ENCODE assay signal across 11 mouse cellular contexts in genomic region chrX:48365836-48366577, GRCm38 (mm10). TPM values are rescaled to one million over a fixed set of nuclear protein-coding genes. Genes with fewer than 3 reads are reported as not detected.
DNase-seq lines count a peak whose midpoint lies in the region; ATAC-seq lines count a peak whose summit lies in the region.
"Had no signal": no experiment of that assay in that cellular context is flagged by ENCODE, and none has a peak within 500 bp of the region (broad histone marks: within the 10 kb centered on the region; RNA-seq: fewer than 3 reads in every experiment).

No protein-coding gene starts in this region.

- no peaks in the 10 kb centered on the region for H3K9me3 ChIP-seq in hindbrain, embryonic 11.5 days (ENCODE audit: control insufficient read depth, low read length)
- H3K9me3 ChIP-seq in hindbrain, embryonic 14.5 days (ENCODE audit: control insufficient read depth, low read length) = no peaks in the 10 kb centered on the region
- no peaks in the 10 kb centered on the region for H3K9me3 ChIP-seq in midbrain, embryonic 13.5 days
- no peaks in the 10 kb centered on the region for H3K9me3 ChIP-seq in midbrain, embryonic 16.5 days (replicated peaks; ENCODE audit: control insufficient read depth, low read length, poor library complexity, severe bottlenecking)
- no peaks in the 10 kb centered on the region for H3K9me3 ChIP-seq in hindbrain, embryonic 12.5 days (replicated peaks)
- H3K9me3 ChIP-seq in neural tube, embryonic 14.5 days (ENCODE audit: control insufficient read depth, low read length) = no peaks in the 10 kb centered on the region
- H3K9me3 ChIP-seq: liver, embryonic 13.5 days had no signal

- 45% methylated on average over 15 of the region's 15 CpGs for WGBS in hindbrain, embryonic 11.5 days
- 34% methylated on average over 15 of the region's 15 CpGs for WGBS in hindbrain, embryonic 14.5 days
- WGBS in midbrain, embryonic 13.5 days = 47% methylated on average over 15 of the region's 15 CpGs
- 46% methylated on average over 15 of the region's 15 CpGs for WGBS in midbrain, embryonic 16.5 days
- 43% methylated on average over 15 of the region's 15 CpGs for WGBS in hindbrain, embryonic 12.5 days
- 31% methylated on average over 15 of the region's 15 CpGs for WGBS in neural tube, embryonic 14.5 days

- DNase-seq in hindbrain, embryonic 11.5 days (ENCODE audit: low spot score) = peak; percentile 20
- no peak for DNase-seq in hindbrain, embryonic 14.5 days (ENCODE audit: low spot score)
- no peak for DNase-seq in frontal cortex, postnatal 25 days (ENCODE audit: low spot score in 2 of 2)
- DNase-seq: heart, adult 2 months; liver, embryonic 13.5 days had no signal

- ATAC-seq in hindbrain, embryonic 11.5 days (ENCODE audit: low FRiP score) = no peak
- no peak for ATAC-seq in hindbrain, embryonic 14.5 days (ENCODE audit: low FRiP score)
- ATAC-seq in midbrain, embryonic 13.5 days = 0 out of 2 replicates have a peak, but pooled peaks have one; percentile 37
- no peak for ATAC-seq in midbrain, embryonic 16.5 days
- ATAC-seq in hindbrain, embryonic 12.5 days (ENCODE audit: low FRiP score) = peak; percentile 29; the same call in 1 of the 2 replicates
- peak; percentile 46; the same call in 1 of the 2 replicates for ATAC-seq in neural tube, embryonic 14.5 days (ENCODE audit: low read depth)
- ATAC-seq: activated CD4-positive, CD25-positive, alpha-beta regulatory T cell, adult 4 months; inflammation-experienced regulatory T-cells, adult 6 months had no signal

- no peak overlapping the region for H3K4me3 ChIP-seq in hindbrain, embryonic 11.5 days (ENCODE audit: low read depth, low read length)
- H3K4me3 ChIP-seq in hindbrain, embryonic 14.5 days (replicated peaks; ENCODE audit: low read length) = no peak overlapping the region
- H3K4me3 ChIP-seq in midbrain, embryonic 13.5 days (replicated peaks) = no peak overlapping the region
- no peak overlapping the region for H3K4me3 ChIP-seq in midbrain, embryonic 16.5 days (ENCODE audit: low read depth, low read length)
- no peak overlapping the region for H3K4me3 ChIP-seq in hindbrain, embryonic 12.5 days
- no peak overlapping the region for H3K4me3 ChIP-seq in neural tube, embryonic 14.5 days (ENCODE audit: low read depth, low read length)
- H3K4me3 ChIP-seq: heart, adult 2 months; liver, embryonic 13.5 days had no signal

- H3K27me3 ChIP-seq in hindbrain, embryonic 11.5 days (ENCODE audit: control insufficient read depth, insufficient read depth, low read length) = no peaks in the 10 kb centered on the region
- H3K27me3 ChIP-seq in hindbrain, embryonic 14.5 days (ENCODE audit: control insufficient read depth, insufficient read depth, low read length) = no peaks in the 10 kb centered on the region
- H3K27me3 ChIP-seq in midbrain, embryonic 13.5 days = no peaks in the 10 kb centered on the region
- no peaks in the 10 kb centered on the region for H3K27me3 ChIP-seq in midbrain, embryonic 16.5 days (ENCODE audit: control insufficient read depth, insufficient read depth, low read depth, low read length)
- no peaks in the 10 kb centered on the region for H3K27me3 ChIP-seq in hindbrain, embryonic 12.5 days
- H3K27me3 ChIP-seq in neural tube, embryonic 14.5 days (ENCODE audit: control insufficient read depth, insufficient read depth, low read length) = no peaks in the 10 kb centered on the region
- H3K27me3 ChIP-seq: liver, embryonic 13.5 days had no signal

- H3K9ac ChIP-seq in hindbrain, embryonic 11.5 days (ENCODE audit: low read depth, low read length) = no peak overlapping the region
- H3K9ac ChIP-seq in hindbrain, embryonic 14.5 days = no peak overlapping the region
- no peak overlapping the region for H3K9ac ChIP-seq in midbrain, embryonic 13.5 days (replicated peaks)
- no peak overlapping the region for H3K9ac ChIP-seq in midbrain, embryonic 16.5 days (ENCODE audit: low read depth, low read length)
- H3K9ac ChIP-seq in hindbrain, embryonic 12.5 days = no peak overlapping the region
- no peak overlapping the region for H3K9ac ChIP-seq in neural tube, embryonic 14.5 days (replicated peaks; ENCODE audit: low read depth, low read length)
- H3K9ac ChIP-seq: liver, embryonic 13.5 days had no signal

- H3K4me2 ChIP-seq in hindbrain, embryonic 11.5 days (replicated peaks; ENCODE audit: low read depth, low read length) = no peak overlapping the region
- H3K4me2 ChIP-seq in hindbrain, embryonic 14.5 days (replicated peaks) = no peak overlapping the region
- H3K4me2 ChIP-seq in midbrain, embryonic 13.5 days (replicated peaks) = no peak overlapping the region
- no peak overlapping the region for H3K4me2 ChIP-seq in midbrain, embryonic 16.5 days (ENCODE audit: low read length)
- H3K4me2 ChIP-seq in hindbrain, embryonic 12.5 days (replicated peaks) = 0 out of 2 replicates have a peak overlapping the region, but pooled peaks have one; percentile 4
- no peak overlapping the region for H3K4me2 ChIP-seq in neural tube, embryonic 14.5 days (ENCODE audit: low read depth, low read length)
- H3K4me2 ChIP-seq: liver, embryonic 13.5 days had no signal

- H3K27ac ChIP-seq in hindbrain, embryonic 11.5 days (ENCODE audit: low read depth, low read length) = no peak overlapping the region
- no peak overlapping the region for H3K27ac ChIP-seq in hindbrain, embryonic 14.5 days
- H3K27ac ChIP-seq in midbrain, embryonic 13.5 days = no peak overlapping the region
- H3K27ac ChIP-seq in midbrain, embryonic 16.5 days (ENCODE audit: low read length) = no peak overlapping the region
- H3K27ac ChIP-seq in hindbrain, embryonic 12.5 days = 0 out of 2 replicates have a peak overlapping the region, but pooled peaks have one; percentile 12
- no peak overlapping the region for H3K27ac ChIP-seq in neural tube, embryonic 14.5 days (ENCODE audit: low read depth, low read length)
- H3K27ac ChIP-seq: heart, adult 2 months; liver, embryonic 13.5 days had no signal

- H3K36me3 ChIP-seq in hindbrain, embryonic 11.5 days (ENCODE audit: control insufficient read depth, insufficient read depth, low read length) = no peaks in the 10 kb centered on the region; the same call in 1 of the 2 replicates
- peaks cover 18% of the 10 kb centered on the region for H3K36me3 ChIP-seq in hindbrain, embryonic 14.5 days (replicated peaks; ENCODE audit: control insufficient read depth, insufficient read depth)
- H3K36me3 ChIP-seq in midbrain, embryonic 13.5 days = peaks cover 41% of the 10 kb centered on the region
- peaks cover 15% of the 10 kb centered on the region for H3K36me3 ChIP-seq in midbrain, embryonic 16.5 days (ENCODE audit: control insufficient read depth, insufficient read depth, low read length)
- peaks cover 39% of the 10 kb centered on the region for H3K36me3 ChIP-seq in hindbrain, embryonic 12.5 days
- no peaks in the 10 kb centered on the region for H3K36me3 ChIP-seq in neural tube, embryonic 14.5 days (ENCODE audit: control insufficient read depth, insufficient read depth, low read length)

- H3K4me1 ChIP-seq in hindbrain, embryonic 11.5 days (replicated peaks; ENCODE audit: control insufficient read depth, insufficient read depth, low read length) = no peaks in the 10 kb centered on the region
- no peaks in the 10 kb centered on the region for H3K4me1 ChIP-seq in hindbrain, embryonic 14.5 days (replicated peaks; ENCODE audit: control insufficient read depth, insufficient read depth, low read length)
- H3K4me1 ChIP-seq in midbrain, embryonic 13.5 days (replicated peaks) = peaks cover 13% of the 10 kb centered on the region; the same call in 1 of the 2 replicates
- H3K4me1 ChIP-seq in midbrain, embryonic 16.5 days (ENCODE audit: control insufficient read depth, insufficient read depth, low read length) = no peaks in the 10 kb centered on the region
- H3K4me1 ChIP-seq in hindbrain, embryonic 12.5 days = peaks cover 11% of the 10 kb centered on the region
- H3K4me1 ChIP-seq in neural tube, embryonic 14.5 days (ENCODE audit: control insufficient read depth, insufficient read depth, low read length) = no peaks in the 10 kb centered on the region; the same call in 1 of the 2 replicates
- H3K4me1 ChIP-seq: liver, embryonic 13.5 days had no signal

RNA-seq across cellular contexts. Expression of gene Bcorl1, which starts 24.8 kb away (rescaled TPM):
- polyA plus RNA-seq in hindbrain, embryonic 11.5 days (2014; fragmentation: Nextera tagmentation; extraction: Ambion mirVana) = 5.6 and 8.2 TPM in 2 replicates
- polyA plus RNA-seq in hindbrain, embryonic 14.5 days (2014; fragmentation: Nextera tagmentation; extraction: Ambion mirVana) = 6.9 and 8.1 TPM in 2 replicates
- polyA plus RNA-seq in midbrain, embryonic 13.5 days (2015; fragmentation: Nextera tagmentation; extraction: Ambion mirVana) = 6.6 TPM in 2 replicates
- polyA plus RNA-seq in midbrain, embryonic 16.5 days (2015; fragmentation: Nextera tagmentation; extraction: Ambion mirVana) = 6.7 and 8.6 TPM in 2 replicates
- 8.0 and 9.5 TPM in 2 replicates for polyA plus RNA-seq in hindbrain, embryonic 12.5 days (2016; fragmentation: Nextera tagmentation; extraction: Ambion mirVana)
- polyA plus RNA-seq in neural tube, embryonic 14.5 days (2014; fragmentation: Nextera tagmentation; extraction: Ambion mirVana) = 6.4 and 6.9 TPM in 2 replicates

Comparison
In these comparisons a context has a peak if more than half of its experiments do, and no peak if none do; other contexts are left out.
1. ATAC-seq: peak in midbrain, embryonic 13.5 days (single experiment), hindbrain, embryonic 12.5 days (single experiment) and neural tube, embryonic 14.5 days (single experiment); none in hindbrain, embryonic 11.5 days (single experiment), hindbrain, embryonic 14.5 days (single experiment) and midbrain, embryonic 16.5 days (single experiment).